Mouse (Mus musculus) lung, postnatal 0 days (tissue): Measurements from ENCODE around the gene Stbd1. TPM values are rescaled to one million over a fixed set of nuclear protein-coding genes. Genes with fewer than 3 reads are reported as not detected.

Experiments
- ATAC-seq: fragments of 200-750 bp; cut with Nextera tagmentation; 2 replicates; pipeline ENCODE4 v1.8.0; 2017; ENCODE audit warnings: moderate library complexity
- DNase-seq: peaks from one replicate; pipeline ENCODE4 v3.0.0-alpha.2; 2016; ENCODE audit warnings: low spot score
- H3K27ac ChIP-seq: fragments of 300-500 bp; sonication (generic); 2 replicates; pipeline ENCODE4 v1.5.1; 2014; ENCODE audit warnings: antibody characterized with exemption, mild to moderate bottlenecking, low read length, mixed read lengths
- H3K27me3 ChIP-seq: fragments of 300-500 bp; sonication (generic); replicated peaks from 2 replicates; pipeline ENCODE4 v1.6.1; 2014; ENCODE audit warnings: low read length, mixed read lengths; ENCODE audit not compliant: insufficient read depth
- H3K36me3 ChIP-seq: fragments of 300-500 bp; sonication (generic); 2 replicates; pipeline ENCODE4 v1.6.1; 2014; ENCODE audit warnings: low read length, mixed read lengths; ENCODE audit not compliant: insufficient read depth
- H3K4me1 ChIP-seq: fragments of 300-500 bp; sonication (generic); 2 replicates; pipeline ENCODE4 v1.6.1; 2014; ENCODE audit warnings: antibody characterized with exemption, low read depth, low read length, mixed read lengths; ENCODE audit not compliant: insufficient read depth
- H3K4me2 ChIP-seq: fragments of 300-500 bp; sonication (generic); replicated peaks from 2 replicates; pipeline ENCODE4 v1.6.1; 2014; ENCODE audit warnings: low read depth, mild to moderate bottlenecking, low read length, moderate library complexity, mixed read lengths
- H3K4me3 ChIP-seq: fragments of 300-500 bp; sonication (generic); 2 replicates; pipeline ENCODE4 v1.5.1; 2014; ENCODE audit warnings: low read depth, low read length
- H3K9ac ChIP-seq: fragments of 300-500 bp; sonication (generic); replicated peaks from 2 replicates; pipeline ENCODE4 v1.6.1; 2014; ENCODE audit warnings: low read depth, mild to moderate bottlenecking
- H3K9me3 ChIP-seq: fragments of 300-500 bp; sonication (generic); 2 replicates; pipeline ENCODE4 v1.6.1; 2016; ENCODE audit warnings: low read length, mixed read lengths
- CTCF ChIP-seq: IDR thresholded peaks from 2 replicates; pipeline ENCODE4 v1.5.1; 2016; ENCODE audit warnings: antibody characterized with exemption, mild to moderate bottlenecking
- EP300 ChIP-seq: IDR thresholded peaks from 2 replicates; pipeline ENCODE4 v1.6.1; 2016; ENCODE audit warnings: antibody characterized with exemption, mild to moderate bottlenecking, control low read depth
- WGBS: fragments of 180-500 bp; shearing (Covaris S2); extraction: QIAGEN DNeasy Blood & Tissue Kit; methylation state at CpG from one replicate; pipeline ENCODE4 v1.1.7; 2014; 5-methylcytosine and 5-hydroxymethylcytosine counted together
- polyA plus RNA-seq: library from polyadenylated mRNA; unstranded; fragments of >200 nt; fragmentation: Nextera tagmentation; extraction: Ambion mirVana; gene quantifications from 2 replicates; pipeline ENCODE4 v1.2.1, GENCODE M21; 2015

Stbd1 gene
- polyA plus RNA-seq, 1 experiment from 2014 or later: 121 TPM

GRCm38 (mm10) chr5:92560201-92560600 lies 42.6 kb upstream of the Stbd1 start:
- Histone ChIP-seq H3K27ac (no peak overlapping the region), H3K4me1 (no peaks in the 10 kb centered on the region), H3K36me3 (no peaks in the 10 kb centered on the region), H3K9me3 (no peaks in the 10 kb centered on the region), H3K9ac (no peak overlapping the region), H3K27me3 (no peaks in the 10 kb centered on the region), H3K4me2 (no peak overlapping the region), H3K4me3 (no peak overlapping the region)
- ATAC-seq (no peak), DNase-seq (no peak)
- TF ChIP-seq EP300 (no peak), CTCF (no peak)
- WGBS: 64% methylated on average over 2 of the region's 2 CpGs

- ATAC-seq (no peak), DNase-seq (no peak)
- H3K27me3 ChIP-seq: no peaks in the 10 kb centered on the region
- H3K9ac ChIP-seq: no peak overlapping the region
- no peaks in the 10 kb centered on the region for H3K9me3 ChIP-seq
- no peak overlapping the region for H3K4me2 ChIP-seq
- no peaks in the 10 kb centered on the region for H3K4me1 ChIP-seq
- no peak overlapping the region for H3K27ac ChIP-seq
- no peaks in the 10 kb centered on the region for H3K36me3 ChIP-seq
- no peak overlapping the region for H3K4me3 ChIP-seq
- no peak for TF ChIP-seq CTCF
- no peak for TF ChIP-seq EP300
- WGBS: 74% methylated on average over 13 of the region's 13 CpGs
These were observed 40.8 kb upstream of the Stbd1 start for GRCm38 (mm10) chr5:92562002-92562401.

- H3K4me1 ChIP-seq: no peaks in the 10 kb centered on the region
- 81% methylated on average over 4 of the region's 4 CpGs for WGBS
- no peak for ATAC-seq
- no peak overlapping the region for H3K27ac ChIP-seq
- H3K4me3 ChIP-seq: no peak overlapping the region
- no peak for TF ChIP-seq EP300
- H3K9ac ChIP-seq: no peak overlapping the region
- no peak overlapping the region for H3K4me2 ChIP-seq
- H3K36me3 ChIP-seq: no peaks in the 10 kb centered on the region
- no peak for DNase-seq
- no peaks in the 10 kb centered on the region for H3K9me3 ChIP-seq
- no peaks in the 10 kb centered on the region for H3K27me3 ChIP-seq
These were observed 31.6 kb upstream of the Stbd1 start for GRCm38 (mm10) chr5:92571232-92571631.

GRCm38 (mm10) chr5:92579559-92579958 lies 23.3 kb upstream of the Stbd1 start:
- WGBS: 62% methylated on average over 14 of the region's 14 CpGs
- H3K27ac ChIP-seq: no peak overlapping the region
- no peak overlapping the region for H3K4me2 ChIP-seq
- TF ChIP-seq CTCF (no peak), EP300 (no peak)
- H3K9ac ChIP-seq: no peak overlapping the region
- DNase-seq (no peak), ATAC-seq (no peak)
- no peaks in the 10 kb centered on the region for H3K4me1 ChIP-seq
- no peak overlapping the region for H3K4me3 ChIP-seq
- no peaks in the 10 kb centered on the region for H3K9me3 ChIP-seq
- H3K36me3 ChIP-seq: no peaks in the 10 kb centered on the region
- H3K27me3 ChIP-seq: no peaks in the 10 kb centered on the region

- H3K27ac ChIP-seq: no peak overlapping the region
- TF ChIP-seq CTCF (no peak), EP300 (no peak)
- no peak overlapping the region for H3K9ac ChIP-seq
- DNase-seq (no peak), ATAC-seq (no peak)
- 39% methylated on average over 10 of the region's 10 CpGs for WGBS
- H3K4me3 ChIP-seq: no peak overlapping the region
- no peaks in the 10 kb centered on the region for H3K27me3 ChIP-seq
- no peaks in the 10 kb centered on the region for H3K36me3 ChIP-seq
- no peaks in the 10 kb centered on the region for H3K9me3 ChIP-seq
- no peaks in the 10 kb centered on the region for H3K4me1 ChIP-seq
- H3K4me2 ChIP-seq: no peak overlapping the region
These were observed 16.9 kb upstream of the Stbd1 start for GRCm38 (mm10) chr5:92585932-92586331.

GRCm38 (mm10) chr5:92595026-92595425 lies 7.8 kb upstream of the Stbd1 start:
- DNase-seq (no peak), ATAC-seq (no peak)
- Histone ChIP-seq H3K4me2 (no peak overlapping the region), H3K27ac (no peak overlapping the region), H3K9me3 (no peaks in the 10 kb centered on the region), H3K9ac (no peak overlapping the region), H3K36me3 (no peaks in the 10 kb centered on the region), H3K27me3 (no peaks in the 10 kb centered on the region), H3K4me3 (no peak overlapping the region), H3K4me1 (no peaks in the 10 kb centered on the region)
- 74% methylated on average over 5 of the region's 5 CpGs for WGBS
- TF ChIP-seq EP300 (no peak), CTCF (no peak)

GRCm38 (mm10) chr5:92596865-92597264 lies 6.0 kb upstream of the Stbd1 start:
- no peaks in the 10 kb centered on the region for H3K9me3 ChIP-seq
- no peak overlapping the region for H3K9ac ChIP-seq
- H3K4me3 ChIP-seq: no peak overlapping the region
- TF ChIP-seq CTCF (no peak), EP300 (no peak)
- no peaks in the 10 kb centered on the region for H3K36me3 ChIP-seq
- 86% methylated on average over 8 of the region's 8 CpGs for WGBS
- no peak overlapping the region for H3K4me2 ChIP-seq
- H3K27me3 ChIP-seq: no peaks in the 10 kb centered on the region
- no peak overlapping the region for H3K27ac ChIP-seq
- no peaks in the 10 kb centered on the region for H3K4me1 ChIP-seq
- ATAC-seq: no peak
- DNase-seq: no peak
